Mouse (Mus musculus) C2C12 (cell line): ENCODE data around the gene Pmvk.

Experiments used
- CTCF ChIP-seq: IDR thresholded peaks from one replicate; pipeline ENCODE4 v1.5.1; 2011; ENCODE audit not compliant: control insufficient read depth, insufficient read depth, insufficient read length
- MYOD1 ChIP-seq: IDR thresholded peaks from one replicate; pipeline ENCODE4 v1.6.1; 2011; ENCODE audit warnings: low read depth; ENCODE audit not compliant: control insufficient read depth, insufficient read length
- USF1 ChIP-seq: IDR thresholded peaks from one replicate; pipeline ENCODE4 v1.6.1; 2011; ENCODE audit warnings: low read depth, mild to moderate bottlenecking, control low read depth, moderate library complexity

- TF ChIP-seq USF1 (no peak), CTCF (no peak), MYOD1 (no peak)
These were observed 40.3 kb downstream of the Pmvk start for GRCm38 (mm10) chr3:89494630-89495029.
